Mouse (Mus musculus) MEL-GATA-1-ER (cell line): Measurements from ENCODE around the gene Lrfn2.

Source experiments
- DNase-seq: peaks from one replicate; pipeline ENCODE4 v3.0.0-alpha.2; 2012; ENCODE audit warnings: low read depth; ENCODE audit errors: extremely low read depth

Lrfn2 gene

GRCm38 (mm10) chr17:48931621-48932405, at the start of gene Lrfn2:
Gene Lrfn2, plus strand, starts transcription at chr17:48932379.
- no peak for DNase-seq

DNA sequence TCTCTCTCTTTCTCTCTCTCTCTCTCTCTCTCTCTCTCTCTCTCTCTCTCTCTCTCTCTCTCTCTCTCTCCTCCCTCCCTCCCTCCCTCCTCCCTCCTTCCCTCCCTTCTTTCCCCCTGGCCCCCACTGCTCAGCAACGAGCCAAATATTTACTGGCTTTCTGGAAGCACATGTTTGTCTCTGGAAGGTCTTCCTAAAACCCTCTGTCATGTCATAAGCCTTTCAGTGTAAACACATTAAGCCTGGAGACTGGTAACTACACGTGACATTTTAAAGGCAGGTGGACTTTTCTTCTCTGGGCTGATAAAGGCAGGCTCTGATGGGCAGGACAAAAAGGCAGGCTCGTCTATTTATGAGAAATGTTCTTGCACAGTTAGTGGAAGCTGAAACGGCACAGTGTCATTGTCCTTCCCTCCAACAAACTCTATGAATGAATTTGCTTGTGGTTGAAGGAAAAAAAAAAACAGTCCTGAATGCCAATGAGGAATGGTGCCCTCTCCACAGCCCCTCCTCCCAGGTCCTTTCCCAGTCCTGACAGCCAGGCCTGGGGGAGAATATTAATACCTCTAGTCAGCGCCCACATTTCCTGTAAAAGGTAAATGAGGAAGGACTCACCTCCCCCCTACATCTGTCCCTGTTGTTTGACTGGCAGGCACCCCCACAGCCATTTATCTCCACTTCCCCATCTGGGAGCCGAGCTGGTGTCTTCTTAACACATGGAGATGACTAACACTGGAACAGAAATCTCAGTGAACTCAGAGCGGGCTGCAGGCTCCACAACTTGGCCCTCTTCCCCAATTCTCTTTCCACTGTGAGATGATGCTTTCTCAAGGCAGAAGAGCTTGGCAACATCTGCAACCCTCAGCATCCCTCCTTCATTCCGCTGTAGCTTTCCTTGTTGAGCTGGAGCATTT, 44.5 kb upstream of the Lrfn2 start:
- no peak for DNase-seq

- no peak for DNase-seq
Measured at GRCm38 (mm10) chr17:48905286-48906040, 26.7 kb upstream of the Lrfn2 start.

DNA sequence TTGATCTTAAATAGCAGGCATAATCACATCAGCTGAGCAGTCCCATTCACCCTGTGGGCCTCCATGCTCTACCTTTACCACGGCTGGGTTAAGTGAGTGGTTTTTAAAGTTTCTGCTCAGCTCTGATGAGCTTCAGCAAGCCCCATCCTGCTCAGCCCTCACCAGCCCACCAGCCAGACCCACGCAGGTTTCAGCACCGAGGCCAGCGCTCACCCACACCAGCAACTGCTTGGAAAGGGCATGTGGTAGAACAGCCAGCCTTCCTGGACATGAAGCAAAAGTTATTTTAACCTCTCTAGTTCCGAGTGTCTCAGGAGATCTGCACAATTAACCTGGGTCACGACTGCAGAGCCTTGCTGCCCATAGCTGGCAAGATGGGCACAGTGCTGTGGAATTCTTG, 18.7 kb upstream of the Lrfn2 start:
- DNase-seq: no peak

DNA sequence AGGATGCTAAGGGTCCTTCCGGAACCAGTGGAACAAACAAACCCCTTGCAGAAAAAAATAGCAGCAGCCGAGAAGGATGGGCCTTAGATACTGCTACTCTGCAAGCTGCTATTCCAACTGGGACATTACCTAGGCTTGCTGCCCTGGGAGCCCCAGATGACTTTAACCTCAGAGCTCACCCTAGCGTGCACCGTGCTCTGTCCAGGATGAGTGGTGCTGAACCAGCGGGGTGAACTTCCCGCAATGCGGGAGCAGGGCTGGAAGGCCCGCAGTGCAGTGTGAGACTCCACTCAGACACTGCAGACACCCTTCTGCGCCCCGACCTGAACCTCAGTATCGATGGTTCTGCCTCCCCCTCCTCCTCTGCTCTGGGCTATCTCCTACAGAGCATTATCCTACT, 14.8 kb upstream of the Lrfn2 start:
- DNase-seq: no peak

DNA sequence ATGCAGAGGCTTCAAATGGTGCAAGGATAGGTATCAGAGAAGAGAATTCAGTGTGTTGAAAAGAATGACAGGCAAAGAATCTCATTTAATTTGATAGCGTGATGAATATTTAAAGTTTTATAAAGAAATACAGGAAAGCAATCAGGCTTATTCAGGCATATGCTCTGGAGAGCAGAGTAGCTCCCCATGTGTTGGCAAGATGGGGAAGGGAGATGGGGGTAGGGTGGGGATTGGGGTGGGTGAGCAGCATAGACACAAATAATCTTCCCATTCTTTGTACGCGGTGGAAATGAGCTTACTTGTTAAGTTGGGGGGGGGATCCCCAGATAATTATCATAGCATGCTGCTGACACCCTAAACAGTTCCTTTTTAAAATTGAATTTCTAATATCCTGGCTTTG, 13.7 kb upstream of the Lrfn2 start:
- DNase-seq: no peak

DNA sequence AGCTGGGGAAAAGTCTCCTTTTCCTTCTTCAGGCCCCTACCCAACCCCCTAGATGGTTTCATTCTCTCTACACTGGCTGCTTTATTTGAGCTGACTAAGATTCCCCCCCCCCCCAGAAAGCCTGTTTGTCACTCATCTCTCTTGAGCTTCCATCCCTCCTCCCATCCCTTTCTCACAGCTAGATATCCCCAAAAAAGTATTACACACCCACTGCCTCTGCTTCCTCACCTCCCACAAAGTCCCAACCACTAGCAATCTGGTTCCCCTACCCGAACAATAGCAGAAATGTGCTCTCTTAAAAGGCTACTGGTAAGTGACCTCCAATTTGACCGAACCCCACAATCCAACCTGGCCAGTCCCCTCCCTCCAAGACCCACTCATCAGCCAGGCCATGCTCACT, 9.3 kb upstream of the Lrfn2 start:
- DNase-seq: no peak

- DNase-seq: no peak
Measured at GRCm38 (mm10) chr17:48925426-48925825, 6.8 kb upstream of the Lrfn2 start.

- no peak for DNase-seq
Measured at GRCm38 (mm10) chr17:48930994-48931393, 1.2 kb upstream of the Lrfn2 start.

DNA sequence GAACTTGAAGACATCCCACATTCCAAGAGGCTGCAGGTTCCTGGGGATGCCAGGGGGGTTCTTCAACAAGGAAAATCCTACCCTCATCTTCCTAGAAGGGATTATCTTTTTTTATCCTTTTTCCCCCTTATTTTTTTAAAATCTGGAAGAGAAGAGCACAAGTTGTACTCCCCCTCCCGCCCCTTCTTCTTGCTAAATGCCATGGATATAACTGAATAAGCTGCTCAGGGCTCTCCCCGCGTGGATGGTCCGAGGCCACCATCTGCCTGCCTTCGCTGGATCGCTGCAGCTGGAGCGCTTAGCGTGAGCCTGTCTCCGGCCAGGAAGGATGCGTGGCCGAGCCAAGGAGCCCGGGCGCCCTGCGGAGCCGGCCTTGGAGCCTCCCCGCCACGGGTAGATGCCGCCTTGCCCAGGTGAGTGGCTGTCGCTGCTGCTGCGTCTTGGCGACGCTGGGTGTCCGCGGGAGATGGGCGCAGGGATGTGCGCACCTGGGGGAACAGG, 277 bp downstream of the Lrfn2 start:
- DNase-seq: no peak

DNA sequence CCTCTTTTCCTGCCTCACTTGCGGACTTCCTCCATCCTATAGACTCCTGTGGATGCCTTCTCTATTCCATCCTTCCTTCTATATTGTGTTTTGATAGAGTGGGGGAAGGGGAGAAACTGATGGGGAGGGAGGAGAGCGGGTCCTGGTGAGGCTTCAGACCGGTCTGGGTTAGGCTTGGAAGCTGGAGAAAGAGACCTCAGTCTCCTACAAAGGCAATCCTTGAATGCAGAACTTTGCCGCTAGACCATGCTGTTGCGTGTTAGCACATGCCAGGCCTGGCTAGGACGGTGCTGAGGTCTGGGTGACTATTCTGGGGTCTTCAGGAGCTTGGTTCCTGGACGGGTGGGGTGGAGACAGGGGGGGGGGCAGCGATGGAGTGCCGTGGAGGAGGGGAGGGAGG, 737 bp downstream of the Lrfn2 start:
- no peak for DNase-seq

- no peak for DNase-seq
Measured at GRCm38 (mm10) chr17:48935201-48935600, 3.0 kb downstream of the Lrfn2 start.

- DNase-seq: no peak
Measured at GRCm38 (mm10) chr17:48936445-48937141, 4.4 kb downstream of the Lrfn2 start.

DNA sequence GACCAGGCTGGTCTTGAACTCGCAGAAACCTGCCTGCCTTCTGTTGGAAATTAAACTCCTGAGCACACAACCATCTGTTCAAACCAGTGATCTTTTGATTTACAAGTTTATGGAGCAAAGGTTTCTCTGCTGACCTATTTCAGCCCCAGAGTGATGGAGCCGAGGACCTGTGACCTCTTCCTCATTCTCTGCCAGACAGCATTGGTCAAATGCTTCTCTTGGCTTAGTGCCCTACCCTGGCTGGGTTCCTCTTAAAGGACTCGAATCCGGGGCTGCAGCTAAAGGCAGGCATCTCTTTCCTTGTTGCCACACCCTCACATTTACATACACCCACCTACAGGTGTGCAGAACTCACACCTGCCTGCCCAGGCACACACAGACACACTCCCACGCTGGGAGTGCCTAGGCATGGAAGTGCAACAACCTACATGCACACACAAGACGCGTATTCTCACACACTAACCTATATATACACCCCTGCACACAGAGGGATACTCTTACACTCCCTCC, 6.6 kb downstream of the Lrfn2 start:
- DNase-seq: no peak

- DNase-seq: no peak
Measured at GRCm38 (mm10) chr17:48946315-48946714, 14.1 kb downstream of the Lrfn2 start.

GRCm38 (mm10) chr17:48946765-48947164, 14.6 kb downstream of the Lrfn2 start:
- DNase-seq: no peak

- DNase-seq: no peak
Measured at GRCm38 (mm10) chr17:48951250-48951649, 19.1 kb downstream of the Lrfn2 start.

DNA sequence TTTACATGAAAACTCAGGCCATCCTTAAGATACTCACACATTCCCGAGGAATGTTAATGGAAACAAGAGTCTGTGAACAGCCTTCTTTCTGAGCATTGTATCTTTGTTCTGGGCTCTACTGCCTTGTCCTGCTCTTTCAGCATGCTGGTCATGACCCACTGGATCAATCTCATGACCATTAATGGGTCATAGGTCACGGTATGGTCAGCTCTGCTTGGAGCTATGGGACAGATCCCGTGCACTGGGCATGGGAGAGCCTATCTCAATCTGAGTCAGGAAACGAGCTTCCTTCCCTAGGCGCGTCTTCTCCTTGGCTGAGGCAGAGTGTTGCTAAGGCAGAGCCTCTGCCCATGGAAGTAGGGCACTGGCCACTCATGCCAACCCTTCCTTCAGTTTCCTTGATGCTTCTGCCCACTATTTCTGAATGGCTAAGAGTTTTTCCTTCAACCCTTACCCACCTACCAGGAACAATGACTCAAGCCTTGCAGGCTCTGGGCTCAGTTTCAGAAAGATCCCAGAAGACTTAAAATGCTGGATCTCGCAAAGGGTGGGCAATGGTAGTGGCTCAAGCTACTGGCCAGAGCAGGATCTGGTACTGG, 24.0 kb downstream of the Lrfn2 start:
- DNase-seq: no peak

GRCm38 (mm10) chr17:48960161-48960698, 28.1 kb downstream of the Lrfn2 start:
- no peak for DNase-seq

- no peak for DNase-seq
Measured at GRCm38 (mm10) chr17:48962646-48963045, 30.5 kb downstream of the Lrfn2 start.
